Comparison of ENCODE assay signal across 23 mouse cellular contexts in genomic region chr12:81142231-81142630, GRCm38 (mm10).
"Had no signal": no experiment of that assay in that cellular context is flagged by ENCODE, and none has a peak within 500 bp of the region (broad histone marks: within the 10 kb centered on the region; RNA-seq: fewer than 3 reads in every experiment).

No protein-coding gene starts in this region.

- H3K36me3 ChIP-seq: intestine, embryonic 15.5 days; limb, embryonic 13.5 days; limb, embryonic 15.5 days; liver, embryonic 12.5 days had no signal

- H3K27me3 ChIP-seq: intestine, embryonic 15.5 days; limb, embryonic 13.5 days; limb, embryonic 15.5 days; liver, embryonic 12.5 days had no signal

- H3K9me3 ChIP-seq: intestine, embryonic 15.5 days; limb, embryonic 13.5 days; limb, embryonic 15.5 days; liver, embryonic 12.5 days had no signal

- ATAC-seq: hindbrain, embryonic 16.5 days; inflammation-experienced regulatory T-cells, adult 6 months; intestine, postnatal 0 days; liver, embryonic 12.5 days had no signal

- H3K27ac ChIP-seq: heart, adult 2 months; intestine, embryonic 15.5 days; limb, embryonic 15.5 days; liver, embryonic 12.5 days; liver, embryonic 14.5 days had no signal

- DNase-seq: gastrocnemius, postnatal 14 days; gastrocnemius, postnatal 36 days; heart, adult 2 months; heart, postnatal 10 days; heart, postnatal 4 days; kidney, adult 18-20 months; kidney, adult 8-10 months; kidney, postnatal 10 days; kidney, postnatal 25 days; kidney, postnatal 4 days; layer of hippocampus, postnatal 36 days; left cerebral cortex, postnatal 4 days had no signal

- H3K4me2 ChIP-seq: heart, embryonic 11.5 days; hindbrain, embryonic 14.5 days; intestine, embryonic 15.5 days; limb, embryonic 15.5 days; liver, embryonic 12.5 days had no signal

- H3K9ac ChIP-seq: hindbrain, embryonic 14.5 days; intestine, embryonic 15.5 days; limb, embryonic 13.5 days; limb, embryonic 15.5 days; liver, embryonic 12.5 days; liver, embryonic 14.5 days had no signal

- H3K4me3 ChIP-seq: heart, adult 2 months; intestine, embryonic 15.5 days; layer of hippocampus, adult 2 months; limb, embryonic 13.5 days; limb, embryonic 15.5 days; liver, embryonic 12.5 days had no signal
